24 mouse cellular contexts compared by ENCODE assay signal in genomic region chr13:81122238-81122637, GRCm38 (mm10).
DNase-seq lines count a peak whose midpoint lies in the region; ATAC-seq and TF ChIP-seq lines count a peak whose summit lies in the region.
"Had no signal": no experiment of that assay in that cellular context is flagged by ENCODE, and none has a peak within 500 bp of the region (broad histone marks: within the 10 kb centered on the region; RNA-seq: fewer than 3 reads in every experiment).

No protein-coding gene starts in this region.

- TF ChIP-seq POLR2A in CH12.LX (IDR thresholded peaks at IDR 0.05; ENCODE audit: low read depth, low read length) (no peak), MEL (IDR thresholded peaks at IDR 0.05; ENCODE audit: control insufficient read depth in 1 of 2, insufficient read depth in 1 of 2, low read depth in 1 of 2, low read length in 2 of 2, poor library complexity in 1 of 2) (no peak)

- TF ChIP-seq RAD21 in CH12.LX (IDR thresholded peaks at IDR 0.05; ENCODE audit: low read depth, low read length) (no peak), MEL (IDR thresholded peaks at IDR 0.05; ENCODE audit: low read depth, low read length) (no peak)

- no peaks in the 10 kb centered on the region for H3K9me3 ChIP-seq in midbrain, embryonic 11.5 days (ENCODE audit: control insufficient read depth, low read length)
- H3K9me3 ChIP-seq in midbrain, postnatal 0 days (ENCODE audit: low read length) = no peaks in the 10 kb centered on the region
- no peaks in the 10 kb centered on the region for H3K9me3 ChIP-seq in CH12.LX (replicated peaks; ENCODE audit: low read length)
- H3K9me3 ChIP-seq in ES-E14 (ENCODE audit: control insufficient read depth, insufficient read depth, low read depth, low read length) = no peaks in the 10 kb centered on the region
- H3K9me3 ChIP-seq in MEL (replicated peaks; ENCODE audit: insufficient read depth, low read length) = no peaks in the 10 kb centered on the region

- in situ Hi-C loops in CH12.LX (cut with MboI; ENCODE audit: low pct_ligation_motif_present, low pct_unique_long_range_greater_than_20kb, low sequenced_read_pairs) (no loop called here), ES-E14 (cut with MboI; ENCODE audit: low sequenced_read_pairs in 2 of 2, unreplicated experiment in 2 of 2) (no loop called here)

- peak; percentile 51 for DNase-seq in midbrain, embryonic 11.5 days (ENCODE audit: low spot score, missing footprints)
- no peak for DNase-seq in midbrain, postnatal 0 days (ENCODE audit: low spot score)
- DNase-seq in CH12.LX (ENCODE audit: extremely low read depth) (no peak), ES-E14 (ENCODE audit: low read depth, low spot score) (no peak), MEL (ENCODE audit: low read depth, low spot score) (no peak)
- DNase-seq in heart, postnatal 14 days = no peak
- DNase-seq in kidney, adult 8-10 months = no peak
- DNase-seq in heart, postnatal 25 days (ENCODE audit: low spot score) = no peak
- DNase-seq: adrenal gland, adult 2 months; adrenal gland, adult 8-10 months; adrenal gland, postnatal 10 days; adrenal gland, postnatal 14 days; adrenal gland, postnatal 25 days; adrenal gland, postnatal 36 days; B cell, adult 2 months; cerebellum, adult 11 months; cerebellum, adult 11-12 months; cerebellum, adult 18-20 months; cerebellum, adult 2 months; cerebellum, adult 8-10 months had no signal

- dilution Hi-C loops in CH12.LX (cut with MboI; ENCODE audit: extremely low pct_ligation_motif_present, extremely low pct_unique_long_range_greater_than_20kb, low sequenced_read_pairs) = no loop called here

- no peak for TF ChIP-seq EP300 in CH12.LX (IDR thresholded peaks at IDR 0.05; ENCODE audit: low read length)
- TF ChIP-seq EP300 in MEL (IDR thresholded peaks at IDR 0.05; ENCODE audit: low read depth in 1 of 2, low read length in 2 of 2) = no peak

- no peak for ATAC-seq in midbrain, embryonic 11.5 days (ENCODE audit: low FRiP score)
- no peak for ATAC-seq in midbrain, postnatal 0 days (ENCODE audit: low FRiP score)
- ATAC-seq: activated CD4-positive, CD25-positive, alpha-beta regulatory T cell, adult 4 months; CD4-positive, CD25-positive, alpha-beta regulatory T cell, adult 4 months; Patski had no signal

- H3K9ac ChIP-seq in midbrain, embryonic 11.5 days (ENCODE audit: low read length) = no peak overlapping the region
- no peak overlapping the region for H3K9ac ChIP-seq in midbrain, postnatal 0 days (replicated peaks; ENCODE audit: low read length, poor library complexity, severe bottlenecking)
- H3K9ac ChIP-seq in CH12.LX (ENCODE audit: insufficient read depth, low read depth) (no peak overlapping the region), ES-E14 (ENCODE audit: insufficient read depth, low read depth, low read length, poor library complexity, severe bottlenecking) (no peak overlapping the region), MEL (ENCODE audit: control insufficient read depth, low read depth, low read length, poor library complexity, severe bottlenecking) (no peak overlapping the region)

- no peaks in the 10 kb centered on the region; the same call in 1 of the 2 replicates for H3K36me3 ChIP-seq in midbrain, embryonic 11.5 days (ENCODE audit: control insufficient read depth, insufficient read depth, low read length)
- no peaks in the 10 kb centered on the region for H3K36me3 ChIP-seq in midbrain, postnatal 0 days (ENCODE audit: insufficient read depth, low read length)
- no peaks in the 10 kb centered on the region for H3K36me3 ChIP-seq in CH12.LX (replicated peaks in 1 of 2; ENCODE audit: control insufficient read depth in 1 of 2, insufficient read depth in 1 of 2, low read length in 1 of 2)
- H3K36me3 ChIP-seq in ES-E14 (ENCODE audit: control insufficient read depth, insufficient read depth, low read length, poor library complexity, severe bottlenecking) = no peaks in the 10 kb centered on the region
- no peaks in the 10 kb centered on the region for H3K36me3 ChIP-seq in MEL (ENCODE audit: control insufficient read depth in 1 of 2, insufficient read depth in 2 of 2, low read length in 2 of 2)
- H3K36me3 ChIP-seq: G1E had no signal

- intact Hi-C loops in heart, postnatal 14 days (cut with DNase I) = no loop called here
- intact Hi-C loops in heart, postnatal 25 days (cut with DNase I) = no loop called here

- no peak for TF ChIP-seq CTCF in midbrain, postnatal 0 days (IDR thresholded peaks at IDR 0.05)
- TF ChIP-seq CTCF in CH12.LX (conservative IDR thresholded peaks at IDR 0.05 in 1 of 2, IDR thresholded peaks at IDR 0.05 in 1 of 2; ENCODE audit: low read depth in 2 of 2, low read length in 2 of 2) (no peak), MEL (IDR thresholded peaks at IDR 0.05 in 2 of 3, conservative IDR thresholded peaks at IDR 0.05 in 1 of 3; ENCODE audit: control insufficient read depth in 1 of 3, insufficient read depth in 1 of 3, low read depth in 2 of 3, low read length in 3 of 3, poor library complexity in 1 of 3, severe bottlenecking in 1 of 3) (no peak)

- H3K27me3 ChIP-seq in midbrain, embryonic 11.5 days (ENCODE audit: control insufficient read depth, insufficient read depth, low read length) = no peaks in the 10 kb centered on the region
- H3K27me3 ChIP-seq in midbrain, postnatal 0 days (ENCODE audit: insufficient read depth, low read length) = no peaks in the 10 kb centered on the region
- no peaks in the 10 kb centered on the region for H3K27me3 ChIP-seq in CH12.LX (replicated peaks)
- no peaks in the 10 kb centered on the region for H3K27me3 ChIP-seq in MEL (ENCODE audit: control insufficient read depth in 1 of 2, insufficient read depth in 2 of 2, low read length in 2 of 2)
- H3K27me3 ChIP-seq: Patski had no signal

- WGBS in midbrain, embryonic 11.5 days = 97% methylated on average over 2 of the region's 2 CpGs
- WGBS in midbrain, postnatal 0 days = 92% methylated on average over 2 of the region's 2 CpGs

- H3K79me2 ChIP-seq in CH12.LX (replicated peaks; ENCODE audit: control insufficient read depth, extremely low read depth, insufficient read depth, poor library complexity, severe bottlenecking) (no peaks in the 10 kb centered on the region), MEL (ENCODE audit: control insufficient read depth, insufficient read depth, low read length, poor library complexity) (no peaks in the 10 kb centered on the region)

- no peaks in the 10 kb centered on the region for H3K4me1 ChIP-seq in midbrain, embryonic 11.5 days (ENCODE audit: control insufficient read depth, insufficient read depth, low read length)
- H3K4me1 ChIP-seq in midbrain, postnatal 0 days (ENCODE audit: insufficient read depth, low read length) = no peaks in the 10 kb centered on the region
- H3K4me1 ChIP-seq in CH12.LX (ENCODE audit: control insufficient read depth in 1 of 2, insufficient read depth in 2 of 2) (no peaks in the 10 kb centered on the region), ES-E14 (ENCODE audit: control insufficient read depth in 2 of 2, insufficient read depth in 2 of 2, low read length in 2 of 2, poor library complexity in 1 of 2) (no peaks in the 10 kb centered on the region), MEL (ENCODE audit: control insufficient read depth in 1 of 2, insufficient read depth in 2 of 2, low read length in 2 of 2) (no peaks in the 10 kb centered on the region)

- no peak overlapping the region for H3K4me2 ChIP-seq in midbrain, embryonic 11.5 days
- no peak overlapping the region for H3K4me2 ChIP-seq in midbrain, postnatal 0 days (ENCODE audit: low read depth, low read length, poor library complexity, severe bottlenecking)
- H3K4me2 ChIP-seq in CH12.LX (ENCODE audit: insufficient read depth, low read depth, poor library complexity, severe bottlenecking) = no peak overlapping the region

- H3K4me3 ChIP-seq in midbrain, embryonic 11.5 days (ENCODE audit: low read depth, low read length) = no peak overlapping the region
- H3K4me3 ChIP-seq in midbrain, postnatal 0 days (ENCODE audit: low read depth, low read length) = no peak overlapping the region
- H3K4me3 ChIP-seq in CH12.LX (replicated peaks in 1 of 3; ENCODE audit: low read depth in 2 of 3, low read length in 2 of 3, poor library complexity in 1 of 3) = no peak overlapping the region
- no peak overlapping the region for H3K4me3 ChIP-seq in ES-E14 (ENCODE audit: insufficient read depth in 1 of 2, low read depth in 1 of 2, low read length in 2 of 2, poor library complexity in 1 of 2, severe bottlenecking in 1 of 2)
- H3K4me3 ChIP-seq in MEL (ENCODE audit: control insufficient read depth in 1 of 2, insufficient read depth in 1 of 2, low read depth in 2 of 2, low read length in 2 of 2) = no peak overlapping the region

- no peak overlapping the region for H3K27ac ChIP-seq in midbrain, embryonic 11.5 days (ENCODE audit: low read depth, low read length)
- no peak overlapping the region for H3K27ac ChIP-seq in midbrain, postnatal 0 days (ENCODE audit: low read depth, low read length)
- H3K27ac ChIP-seq in CH12.LX (ENCODE audit: insufficient read depth, low read depth) (no peak overlapping the region), ES-E14 (ENCODE audit: insufficient read depth, low read depth, low read length, poor library complexity, severe bottlenecking) (no peak overlapping the region), MEL (ENCODE audit: control insufficient read depth, low read depth, low read length) (no peak overlapping the region)

TF ChIP-seq in CH12.LX, 34 proteins besides CTCF, POLR2A, EP300 and RAD21:
- TF ChIP-seq MAFK (IDR thresholded peaks at IDR 0.05; ENCODE audit: insufficient replicate concordance, low read length) (peak; percentile 83), MYC (IDR thresholded peaks at IDR 0.05; ENCODE audit: low read depth, low read length) (no peak)
TF ChIP-seq in CH12.LX: peak in this region for 1.

TF ChIP-seq in ES-E14, 5 proteins besides CTCF, POLR2A, EP300 and RAD21:
- TF ChIP-seq MAFK (IDR thresholded peaks at IDR 0.05; ENCODE audit: insufficient read depth, low read depth, low read length) (peak; percentile 90), HCFC1 (IDR thresholded peaks at IDR 0.05; ENCODE audit: borderline replicate concordance, insufficient read depth, low read length) (no peak)

TF ChIP-seq in MEL, 35 proteins besides CTCF, POLR2A, EP300 and RAD21:
- TF ChIP-seq USF2 (IDR thresholded peaks at IDR 0.05; ENCODE audit: borderline replicate concordance in 1 of 2, insufficient read depth in 1 of 2, low read depth in 1 of 2, low read length in 2 of 2) (no peak), MAFK (IDR thresholded peaks at IDR 0.05; ENCODE audit: borderline replicate concordance, low read depth, low read length) (peak; percentile 80)
TF ChIP-seq in MEL: peak in this region for 1.
